In the genomic region with DNA sequence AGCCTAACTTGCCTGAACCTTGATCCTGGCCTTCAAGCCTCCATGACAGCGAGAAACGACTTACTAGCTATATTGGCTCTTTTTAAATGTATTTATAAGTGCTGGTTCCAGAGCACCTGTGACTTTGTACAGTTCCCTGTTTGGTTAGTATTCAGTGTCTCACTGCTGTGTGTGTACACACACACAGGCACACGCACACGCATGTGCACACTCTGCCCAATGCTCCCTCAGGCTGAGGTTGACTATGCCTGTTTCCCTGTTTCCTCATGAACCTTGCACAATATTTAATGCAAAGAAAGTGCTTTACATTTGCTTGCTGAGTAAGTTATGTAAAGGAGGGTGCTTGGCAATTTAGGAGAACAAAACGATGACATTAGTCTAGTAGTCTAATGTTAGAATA, we compare ENCODE assay signal across 18 mouse cellular contexts.
"Had no signal": no experiment of that assay in that cellular context is flagged by ENCODE, and none has a peak within 500 bp of the region (broad histone marks: within the 10 kb centered on the region; RNA-seq: fewer than 3 reads in every experiment).

No protein-coding gene starts in this region.

- H3K9me3 ChIP-seq: liver, embryonic 15.5 days; lung, embryonic 15.5 days; megakaryocyte, embryonic 14.5 days; midbrain, embryonic 13.5 days; midbrain, embryonic 15.5 days; neural tube, embryonic 12.5 days; stomach, embryonic 15.5 days had no signal

- DNase-seq: liver, postnatal 0 days; lung, adult 2 months; lung, postnatal 14 days; lung, postnatal 36 days; right cerebral cortex, postnatal 14 days; thymus, adult 18-20 months; thymus, postnatal 14 days; thymus, postnatal 4 days had no signal

- H3K27me3 ChIP-seq: liver, embryonic 15.5 days; lung, embryonic 15.5 days; megakaryocyte, embryonic 14.5 days; midbrain, embryonic 13.5 days; midbrain, embryonic 15.5 days; neural tube, embryonic 12.5 days; stomach, embryonic 15.5 days had no signal

- H3K36me3 ChIP-seq: liver, embryonic 15.5 days; lung, embryonic 15.5 days; midbrain, embryonic 13.5 days; midbrain, embryonic 15.5 days; neural tube, embryonic 12.5 days; stomach, embryonic 15.5 days had no signal

- H3K27ac ChIP-seq: liver, embryonic 15.5 days; lung, embryonic 15.5 days; macrophage; midbrain, embryonic 13.5 days; midbrain, embryonic 15.5 days; neural tube, embryonic 12.5 days; stomach, embryonic 15.5 days had no signal

- H3K4me3 ChIP-seq: liver, embryonic 15.5 days; lung, embryonic 15.5 days; megakaryocyte, embryonic 14.5 days; midbrain, embryonic 13.5 days; midbrain, embryonic 15.5 days; neural tube, embryonic 12.5 days; stomach, embryonic 15.5 days had no signal

- H3K9ac ChIP-seq: liver, embryonic 15.5 days; liver, postnatal 0 days; lung, embryonic 15.5 days; midbrain, embryonic 13.5 days; midbrain, embryonic 15.5 days; neural tube, embryonic 12.5 days; stomach, embryonic 15.5 days had no signal

- ATAC-seq: liver, postnatal 0 days; lung, postnatal 0 days; midbrain, embryonic 13.5 days; midbrain, embryonic 15.5 days had no signal

- H3K4me1 ChIP-seq: liver, embryonic 15.5 days; midbrain, embryonic 15.5 days; neural tube, embryonic 12.5 days had no signal

- H3K4me2 ChIP-seq: liver, embryonic 15.5 days; lung, embryonic 15.5 days; midbrain, embryonic 11.5 days; midbrain, embryonic 13.5 days; midbrain, embryonic 15.5 days; neural tube, embryonic 12.5 days; stomach, embryonic 15.5 days had no signal
